Mouse (Mus musculus) forebrain, postnatal 0 days (tissue): ENCODE data around the gene Nrde2. TPM values are rescaled to one million over a fixed set of nuclear protein-coding genes. Genes with fewer than 3 reads are reported as not detected.

ENCODE experiments used
- ATAC-seq: fragments of 200-750 bp; cut with Nextera tagmentation; 2 replicates; pipeline ENCODE4 v1.8.0; 2017; ENCODE audit warnings: mild to moderate bottlenecking, moderate library complexity
- DNase-seq: peaks from one replicate; pipeline ENCODE4 v3.0.0-alpha.2; 2015
- H3K27ac ChIP-seq: fragments of 300-500 bp; sonication (generic); 2 replicates; pipeline ENCODE4 v1.5.1; 2014; ENCODE audit warnings: low read depth, mild to moderate bottlenecking, antibody characterized with exemption, low read length, moderate library complexity, mixed read lengths
- H3K27me3 ChIP-seq: fragments of 300-500 bp; sonication (generic); 2 replicates; pipeline ENCODE4 v1.6.1; 2014; ENCODE audit warnings: mild to moderate bottlenecking, low read length, mixed read lengths; ENCODE audit not compliant: insufficient read depth
- H3K36me3 ChIP-seq: fragments of 300-500 bp; sonication (generic); 2 replicates; pipeline ENCODE4 v1.6.1; 2014; ENCODE audit warnings: mild to moderate bottlenecking, moderate library complexity; ENCODE audit not compliant: insufficient read depth
- H3K4me1 ChIP-seq: fragments of 300-500 bp; sonication (generic); 2 replicates; pipeline ENCODE4 v1.6.1; 2014; ENCODE audit warnings: antibody characterized with exemption; ENCODE audit not compliant: insufficient read depth
- H3K4me2 ChIP-seq: fragments of 300-500 bp; sonication (generic); 2 replicates; pipeline ENCODE4 v1.6.1; 2014; ENCODE audit warnings: low read depth, mild to moderate bottlenecking, moderate library complexity
- H3K4me3 ChIP-seq: fragments of 300-500 bp; sonication (generic); 2 replicates; pipeline ENCODE4 v1.5.1; 2014; ENCODE audit warnings: low read depth, low read length, mixed read lengths
- H3K9ac ChIP-seq: fragments of 300-500 bp; sonication (generic); 2 replicates; pipeline ENCODE4 v1.6.1; 2014; ENCODE audit warnings: mild to moderate bottlenecking
- H3K9me3 ChIP-seq: fragments of 300-500 bp; sonication (generic); 2 replicates; pipeline ENCODE4 v1.6.1; 2016; ENCODE audit warnings: low read length
- CTCF ChIP-seq: sonication (generic); IDR thresholded peaks from 2 replicates; pipeline ENCODE4 v1.5.1; 2016; ENCODE audit warnings: antibody characterized with exemption, control low read depth, low read depth
- WGBS: fragments of 180-500 bp; shearing (Covaris S2); extraction: QIAGEN DNeasy Blood & Tissue Kit; methylation state at CpG from one replicate; pipeline ENCODE4 v1.1.7; 2014; 5-methylcytosine and 5-hydroxymethylcytosine counted together
- polyA plus RNA-seq: library from polyadenylated mRNA; unstranded; fragments of >200 nt; fragmentation: Nextera tagmentation; extraction: Ambion mirVana; gene quantifications from 2 replicates; pipeline ENCODE4 v1.2.1, GENCODE M21; 2015
- total RNA-seq: library from RNA; depleted of rRNA; stranded (reverse); fragments of >200 nt; gene quantifications from 2 replicates; pipeline ENCODE4 v1.2.3, GENCODE M21; 2014

Nrde2 gene
- total and polyA plus RNA-seq, 2 experiments from 2014 or later: 13.3 to 25.1 TPM

DNA sequence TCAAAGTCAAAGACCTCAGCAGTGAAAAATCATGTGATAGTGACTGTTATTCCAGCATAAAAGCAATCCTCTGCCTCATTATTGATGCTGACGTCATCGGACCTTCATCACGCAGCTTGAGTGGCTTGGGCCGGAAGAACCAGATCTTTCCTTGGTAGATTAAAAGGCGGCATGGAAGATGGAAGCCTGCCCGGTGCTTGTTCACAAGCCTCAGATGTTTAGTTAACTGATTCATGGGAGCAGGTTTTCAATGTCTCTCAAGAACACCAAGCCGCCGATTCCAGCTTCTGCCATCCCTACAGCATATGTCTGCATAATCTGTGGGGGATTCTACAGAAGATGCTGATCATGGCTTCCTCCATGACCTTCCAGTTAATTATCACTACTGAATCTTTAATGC lies 7.5 kb upstream of the Nrde2 start:
- no peak for TF ChIP-seq CTCF
- Histone ChIP-seq H3K36me3 (no peaks in the 10 kb centered on the region), H3K4me1 (peaks cover 11% of the 10 kb centered on the region; the same call in 1 of the 2 replicates), H3K9ac (no peak overlapping the region), H3K9me3 (no peaks in the 10 kb centered on the region), H3K27ac (peak overlapping the region; percentile 54), H3K27me3 (no peaks in the 10 kb centered on the region), H3K4me2 (no peak overlapping the region), H3K4me3 (no peak overlapping the region)
- peak; percentile 78 for DNase-seq
- WGBS: 38% methylated on average over 8 of the region's 8 CpGs
- peak; percentile 42 for ATAC-seq

DNA sequence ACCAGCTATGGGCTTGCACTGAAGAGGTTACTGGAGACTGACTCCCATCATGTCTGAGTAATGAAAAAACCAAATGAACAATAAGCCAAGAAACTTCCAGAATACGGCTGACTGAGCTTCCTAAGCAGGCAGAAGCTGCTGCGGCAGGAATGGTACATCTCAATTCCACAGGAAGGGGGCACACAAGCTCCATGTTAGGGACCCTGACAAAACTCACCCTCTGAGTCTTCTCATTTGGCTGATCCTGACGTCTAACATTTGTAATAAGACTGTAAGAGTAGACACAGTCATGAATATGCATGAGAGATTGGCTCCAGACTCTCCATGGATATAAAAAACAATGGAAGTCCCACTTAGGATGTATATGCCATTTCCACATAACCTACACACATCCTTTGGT lies 6.7 kb upstream of the Nrde2 start:
- Histone ChIP-seq H3K4me1 (peaks cover 11% of the 10 kb centered on the region; the same call in 1 of the 2 replicates), H3K9me3 (no peaks in the 10 kb centered on the region), H3K4me2 (no peak overlapping the region), H3K36me3 (no peaks in the 10 kb centered on the region), H3K27me3 (no peaks in the 10 kb centered on the region), H3K4me3 (no peak overlapping the region), H3K9ac (no peak overlapping the region), H3K27ac (peak overlapping the region; percentile 54)
- DNase-seq (peak; percentile 92), ATAC-seq (peak; percentile 95)
- WGBS: 4% methylated on average over 3 of the region's 3 CpGs
- peak; percentile 90 for TF ChIP-seq CTCF

DNA sequence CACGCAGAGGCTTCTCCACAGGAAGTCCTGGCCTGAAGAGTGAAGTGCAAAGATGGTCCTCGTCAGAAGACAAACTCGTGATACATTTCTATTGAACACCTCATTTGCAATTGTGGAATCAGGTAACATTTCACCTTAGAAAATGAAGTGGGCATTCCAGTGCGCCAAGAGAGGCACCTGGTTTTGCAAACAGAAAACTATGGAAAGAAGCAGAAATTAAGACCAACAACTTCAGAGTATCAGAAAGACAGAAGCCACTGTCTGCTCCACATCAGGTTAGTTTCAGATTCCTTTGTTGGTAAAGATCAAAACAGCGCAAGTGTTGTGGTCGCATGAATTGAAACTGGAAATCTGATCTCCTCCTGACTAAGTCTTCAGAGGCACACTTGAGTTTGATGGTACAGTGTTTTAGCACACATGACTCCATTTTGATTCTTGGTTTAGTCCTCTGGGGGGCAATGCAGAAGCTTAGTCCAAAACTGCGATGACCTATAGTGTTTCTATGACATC lies 5.6 kb upstream of the Nrde2 start:
- Histone ChIP-seq H3K9ac (no peak overlapping the region), H3K36me3 (no peaks in the 10 kb centered on the region), H3K4me2 (no peak overlapping the region), H3K27ac (no peak overlapping the region), H3K4me1 (peaks cover 11% of the 10 kb centered on the region; the same call in 1 of the 2 replicates), H3K4me3 (no peak overlapping the region), H3K9me3 (no peaks in the 10 kb centered on the region), H3K27me3 (no peaks in the 10 kb centered on the region)
- DNase-seq (no peak), ATAC-seq (no peak)
- TF ChIP-seq CTCF: no peak
- 77% methylated on average over 7 of the region's 7 CpGs for WGBS

DNA sequence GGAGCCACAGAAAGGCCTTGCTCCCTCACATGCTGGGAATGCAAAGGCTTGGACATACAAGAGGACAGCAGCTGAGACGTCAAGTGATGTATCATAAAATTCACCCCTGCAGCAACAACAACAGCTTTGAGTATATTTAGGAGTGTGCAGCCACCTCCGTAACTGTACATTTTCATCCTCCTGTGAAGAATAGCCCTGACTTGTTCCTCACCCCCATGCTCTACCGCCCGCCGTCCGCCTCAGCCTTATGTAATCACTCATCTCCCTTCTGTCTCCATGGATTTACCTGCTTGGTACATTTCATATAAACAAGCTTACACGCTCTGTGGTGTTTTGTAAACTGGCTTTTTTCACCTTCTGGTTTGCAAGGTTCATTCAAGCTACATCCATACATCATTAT lies 7.0 kb downstream of the Nrde2 start:
- ATAC-seq (no peak), DNase-seq (no peak)
- WGBS: 95% methylated on average over 7 of the region's 7 CpGs
- Histone ChIP-seq H3K4me1 (no peaks in the 10 kb centered on the region), H3K4me3 (no peak overlapping the region), H3K4me2 (no peak overlapping the region), H3K9me3 (no peaks in the 10 kb centered on the region), H3K9ac (no peak overlapping the region), H3K36me3 (peaks cover 32% of the 10 kb centered on the region), H3K27me3 (no peaks in the 10 kb centered on the region), H3K27ac (no peak overlapping the region)
- no peak for TF ChIP-seq CTCF

DNA sequence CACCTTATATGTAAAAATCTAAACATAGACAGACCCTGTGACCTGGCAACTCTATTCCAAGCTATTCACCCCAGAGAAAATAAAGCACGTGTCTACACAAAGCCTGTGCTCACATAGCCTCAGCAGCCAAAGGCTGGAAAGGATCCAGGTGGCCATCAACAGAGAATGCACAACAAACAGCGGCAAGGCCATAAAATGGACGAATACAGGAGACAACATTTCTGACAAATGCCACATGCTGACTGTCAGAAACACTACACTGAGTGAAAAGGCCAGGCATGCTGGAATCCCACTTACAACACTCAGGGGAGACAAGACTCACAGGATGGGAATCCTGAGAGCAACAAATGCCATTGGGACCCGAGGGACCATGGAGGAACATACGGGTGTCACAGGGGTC lies 15.2 kb downstream of the Nrde2 start:
- 72% methylated on average over 5 of the region's 5 CpGs for whole genome bisulfite sequencing
- Histone ChIP-seq H3K27ac (no peak overlapping the region), H3K27me3 (no peaks in the 10 kb centered on the region), H3K9me3 (no peaks in the 10 kb centered on the region), H3K9ac (no peak overlapping the region), H3K36me3 (peaks cover 82% of the 10 kb centered on the region), H3K4me3 (no peak overlapping the region), H3K4me2 (no peak overlapping the region), H3K4me1 (no peaks in the 10 kb centered on the region)
- ATAC-seq (no peak), DNase-seq (no peak)
- TF ChIP-seq CTCF: no peak

DNA sequence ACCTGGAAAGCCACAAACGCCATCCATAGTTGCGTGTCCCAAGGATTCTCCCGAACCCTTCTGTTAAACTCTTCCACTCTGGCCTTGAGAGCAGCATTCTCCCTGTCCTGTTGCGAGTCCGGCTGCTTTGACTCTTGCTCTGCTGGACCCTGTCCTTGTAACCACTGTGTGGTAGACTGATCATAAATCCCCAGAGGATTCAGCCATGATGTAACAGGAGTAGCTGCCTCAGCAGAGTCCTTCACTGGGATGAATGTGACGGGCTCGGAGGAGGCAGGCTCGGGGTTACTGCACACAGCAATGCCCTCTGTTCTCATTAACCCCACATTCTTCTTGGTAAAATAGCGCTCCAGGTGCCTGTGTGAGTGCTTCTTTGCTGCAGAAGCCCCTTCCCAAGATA lies 15.7 kb downstream of the Nrde2 start:
- Histone ChIP-seq H3K9me3 (no peaks in the 10 kb centered on the region), H3K4me3 (no peak overlapping the region), H3K4me1 (no peaks in the 10 kb centered on the region), H3K27ac (no peak overlapping the region), H3K9ac (no peak overlapping the region), H3K4me2 (no peak overlapping the region), H3K27me3 (no peaks in the 10 kb centered on the region), H3K36me3 (peaks cover 81% of the 10 kb centered on the region)
- WGBS: 94% methylated on average over 9 of the region's 9 CpGs
- ATAC-seq: no peak
- no peak for DNase-seq
- TF ChIP-seq CTCF: no peak

DNA sequence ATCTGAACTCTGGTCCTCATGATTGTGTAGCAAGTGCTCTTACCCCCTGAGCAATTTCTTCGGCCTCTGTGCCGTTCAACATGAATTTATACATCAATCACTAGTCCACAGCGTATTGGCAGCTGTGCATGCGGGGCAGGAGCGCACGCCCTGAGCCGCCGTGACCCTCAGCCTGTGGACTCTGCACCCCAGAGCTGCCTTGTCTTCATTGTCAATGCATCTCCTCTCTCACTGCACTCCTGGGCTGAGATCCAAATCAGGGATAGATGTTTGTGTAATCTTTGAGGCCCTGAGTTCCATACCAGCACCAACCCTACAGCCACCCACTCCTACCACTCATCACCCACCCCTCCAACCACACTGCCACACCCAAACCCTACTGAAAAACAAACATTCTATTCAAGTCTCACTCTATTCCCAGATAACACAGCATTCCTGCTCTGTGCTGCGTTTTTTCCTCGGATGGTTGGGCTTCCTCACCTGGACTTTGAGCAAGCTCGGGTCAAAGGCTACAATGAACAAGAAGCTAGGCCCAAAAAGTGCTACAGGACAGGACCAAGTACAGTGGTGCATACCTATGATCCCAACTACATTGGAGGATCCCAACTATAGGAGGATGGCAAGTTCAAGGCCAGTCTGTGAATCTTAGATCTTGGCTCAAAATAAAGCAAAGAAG lies 16.5 kb downstream of the Nrde2 start:
- no peak for ATAC-seq
- Histone ChIP-seq H3K4me3 (no peak overlapping the region), H3K9ac (no peak overlapping the region), H3K27ac (no peak overlapping the region), H3K9me3 (no peaks in the 10 kb centered on the region), H3K4me2 (no peak overlapping the region), H3K27me3 (no peaks in the 10 kb centered on the region), H3K36me3 (peaks cover 81% of the 10 kb centered on the region), H3K4me1 (no peaks in the 10 kb centered on the region)
- 95% methylated on average over 11 of the region's 11 CpGs for WGBS
- DNase-seq: no peak
- no peak for TF ChIP-seq CTCF
